Mouse (Mus musculus): ENCODE measurements at regions not wholly inside any gene's neighbourhood (a gene's known extent, or its start where the extent isn't known, plus 50 kb on each side); places are given as distances from the start of the nearest gene placed in this dataset.

DNA sequence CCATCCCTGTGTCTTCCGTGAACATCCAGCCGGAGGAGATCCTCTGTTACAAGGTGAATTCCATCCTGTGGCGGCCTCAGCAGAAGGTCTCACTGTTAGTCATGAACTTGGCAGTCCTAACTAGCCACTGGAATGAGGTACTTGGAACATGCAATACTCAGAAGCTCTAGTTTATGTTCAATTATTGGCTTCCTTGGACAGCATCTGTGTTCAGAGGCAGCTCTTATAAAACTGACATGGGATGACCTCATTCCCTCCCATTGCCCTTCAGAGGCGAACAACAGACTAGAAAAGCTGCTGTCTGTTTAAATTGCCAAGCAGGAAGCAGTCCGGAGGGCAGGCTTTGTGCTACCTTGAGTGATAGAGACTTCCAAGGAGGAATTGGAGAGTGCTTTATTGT is 62.5 kb upstream of the Phlpp1 start:
- ATAC-seq (replicated peaks; ENCODE audit: low FRiP score, low read depth) (no peak), DNase-seq (ENCODE audit: low spot score) (no peak)
- Histone ChIP-seq H3K36me3 (ENCODE audit: insufficient read depth, low read length) (no peaks in the 10 kb centered on the region), H3K4me2 (ENCODE audit: low read length) (no peak overlapping the region), H3K27ac (no peak overlapping the region), H3K9ac (ENCODE audit: low read depth, low read length) (no peak overlapping the region), H3K4me1 (replicated peaks; ENCODE audit: insufficient read depth, low read length) (no peaks in the 10 kb centered on the region), H3K9me3 (replicated peaks; ENCODE audit: low read length) (no peaks in the 10 kb centered on the region), H3K4me3 (replicated peaks; ENCODE audit: low read depth, low read length) (no peak overlapping the region), H3K27me3 (ENCODE audit: insufficient read depth, low read length) (no peaks in the 10 kb centered on the region)
- no peak for TF ChIP-seq CTCF (IDR thresholded peaks at IDR 0.05; ENCODE audit: low read depth)
- 55% methylated on average over 5 of the region's 5 CpGs for whole genome bisulfite sequencing
